Mouse (Mus musculus) thymus, postnatal 0 days (tissue): Measurements from ENCODE around the gene Lmbr1l. TPM values are rescaled to one million over a fixed set of nuclear protein-coding genes. Genes with fewer than 3 reads are reported as not detected.
"Not testable (repeated sequence)": the region's sequence is repeated elsewhere in the genome, so short reads cannot be mapped to it uniquely, and the experiment has no call there.

ENCODE experiments used
- DNase-seq: peaks from one replicate; pipeline ENCODE4 v3.0.0-alpha.2; 2015; ENCODE audit warnings: low spot score
- polyA plus RNA-seq: library from polyadenylated mRNA; unstranded; fragments of >200 nt; fragmentation: Nextera tagmentation; extraction: Ambion mirVana; gene quantifications from 2 replicates; pipeline ENCODE4 v1.2.1, GENCODE M21; 2015

Gene Lmbr1l
- polyA plus RNA-seq = 27.8 and 31.9 TPM in 2 replicates

GRCm38 (mm10) chr15:98917538-98918498 is at the start of gene Lmbr1l:
TSS of gene Lmbr1l (minus strand) at chr15:98918231.
- DNase-seq = peak; percentile 100

GRCm38 (mm10) chr15:98959531-98959930 is 41.5 kb upstream of the Lmbr1l start:
- no peak for DNase-seq

- no peak for DNase-seq
Measured at GRCm38 (mm10) chr15:98958901-98959420, 40.9 kb upstream of the Lmbr1l start.

- no peak for DNase-seq
Measured at GRCm38 (mm10) chr15:98957475-98957874, 39.4 kb upstream of the Lmbr1l start.

- no peak for DNase-seq
Measured at GRCm38 (mm10) chr15:98956000-98956399, 38.0 kb upstream of the Lmbr1l start.

- no peak for DNase-seq
Measured at GRCm38 (mm10) chr15:98955324-98955723, 37.3 kb upstream of the Lmbr1l start.

- DNase-seq = no peak
Measured at GRCm38 (mm10) chr15:98954425-98955253, 36.6 kb upstream of the Lmbr1l start.

- peak; percentile 97 for DNase-seq
Measured at GRCm38 (mm10) chr15:98953401-98954356, 35.6 kb upstream of the Lmbr1l start, which contains the start of the genes Gm49450 and Tuba1a. TSS of gene Gm49450 (minus strand) at chr15:98953551. TSS of gene Tuba1a (minus strand) at chr15:98953703.

GRCm38 (mm10) chr15:98952751-98953400 is 34.8 kb upstream of the Lmbr1l start:
- peak; percentile 89 for DNase-seq

GRCm38 (mm10) chr15:98952063-98952455 is 34.0 kb upstream of the Lmbr1l start:
- DNase-seq = no peak

GRCm38 (mm10) chr15:98951122-98952062 is 33.4 kb upstream of the Lmbr1l start:
- DNase-seq = not testable (repeated sequence)

- DNase-seq = no peak
Measured at GRCm38 (mm10) chr15:98949607-98949892, 31.5 kb upstream of the Lmbr1l start.

GRCm38 (mm10) chr15:98948857-98949606 is 31.0 kb upstream of the Lmbr1l start:
- no peak for DNase-seq

- no peak for DNase-seq
Measured at GRCm38 (mm10) chr15:98948382-98948781, 30.4 kb upstream of the Lmbr1l start.

GRCm38 (mm10) chr15:98947884-98948283 is 29.9 kb upstream of the Lmbr1l start:
- DNase-seq = no peak

GRCm38 (mm10) chr15:98943133-98943532 is 25.1 kb upstream of the Lmbr1l start:
- DNase-seq = no peak

- DNase-seq = no peak
Measured at GRCm38 (mm10) chr15:98942081-98942480, 24.1 kb upstream of the Lmbr1l start.

GRCm38 (mm10) chr15:98941539-98941938 is 23.5 kb upstream of the Lmbr1l start:
- DNase-seq = no peak
